Mouse (Mus musculus) cerebellum, adult 9-10 months (tissue): Measurements from ENCODE around the gene Gm10153.

Source experiments
- DNase-seq: peaks from one replicate; pipeline ENCODE4 v3.0.0; 2022

Gene Gm10153

DNA sequence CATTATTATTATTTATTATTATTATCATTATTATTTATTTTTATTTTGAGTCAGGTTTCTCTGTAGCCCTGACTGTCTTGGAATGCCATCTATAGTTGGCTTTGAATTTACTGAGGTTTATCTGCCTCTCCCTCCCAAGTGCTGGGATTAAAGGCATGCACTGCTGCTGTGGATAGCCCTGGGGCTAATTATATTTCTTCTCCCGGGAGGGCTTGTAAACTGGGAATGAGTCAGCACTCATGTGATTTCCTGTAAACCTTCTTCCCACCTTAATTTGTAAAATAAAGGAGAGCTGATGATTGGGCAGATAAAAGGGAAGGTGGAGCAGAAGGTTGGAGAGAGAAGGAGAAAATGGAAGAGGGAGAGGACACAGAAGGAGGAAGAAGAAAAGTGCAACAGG, 49.5 kb downstream of the Gm10153 start:
- no peak for DNase-seq
